Comparison of ENCODE assay signal across 8 mouse cellular contexts in genomic region chr10:94520306-94521106, GRCm38 (mm10).
DNase-seq lines count a peak whose midpoint lies in the region; ATAC-seq lines count a peak whose summit lies in the region.

No protein-coding gene starts in this region.

- H3K9ac ChIP-seq in forebrain, embryonic 15.5 days (replicated peaks), result 0 out of 2 replicates have a peak overlapping the region, but pooled peaks have one; percentile 17

- peak overlapping the region; percentile 22 for H3K4me2 ChIP-seq in forebrain, embryonic 15.5 days (replicated peaks)

- no peak for ATAC-seq in forebrain, embryonic 15.5 days (replicated peaks)

- peaks cover 34% of the 10 kb centered on the region for H3K4me1 ChIP-seq in forebrain, embryonic 15.5 days

- peak; percentile 25 for DNase-seq in kidney, postnatal 10 days
- no peak for DNase-seq in kidney, adult 11 months
- DNase-seq in NIH3T3 (ENCODE audit: low read depth), result peak; percentile 60
- peak; percentile 57 for DNase-seq in lung, postnatal 10 days
- no peak for DNase-seq in adrenal gland, adult 18-20 months (ENCODE audit: low spot score in 2 of 2)
- no peak for DNase-seq in B cell, adult 2 months
- DNase-seq in cerebellum, adult 18-20 months, result no peak

- 43% methylated on average over 17 of the region's 17 CpGs for WGBS in forebrain, embryonic 15.5 days

- H3K9me3 ChIP-seq in forebrain, embryonic 15.5 days, result no peaks in the 10 kb centered on the region

- H3K4me3 ChIP-seq in forebrain, embryonic 15.5 days, result no peak overlapping the region

- peak overlapping the region; percentile 33; the same call in 1 of the 2 replicates for H3K27ac ChIP-seq in forebrain, embryonic 15.5 days (replicated peaks)

- no peaks in the 10 kb centered on the region for H3K36me3 ChIP-seq in forebrain, embryonic 15.5 days

- H3K27me3 ChIP-seq in forebrain, embryonic 15.5 days, result peaks cover 9% of the 10 kb centered on the region; the same call in 1 of the 2 replicates

Comparison
In these comparisons a context has a peak if more than half of its experiments do, and no peak if none do; other contexts are left out.
1. DNase-seq: peak in kidney, postnatal 10 days (single experiment), NIH3T3 (single experiment) and lung, postnatal 10 days (single experiment); none in kidney, adult 11 months (single experiment), adrenal gland, adult 18-20 months (0 of 2), B cell, adult 2 months (0 of 2) and cerebellum, adult 18-20 months (0 of 2).